Mouse (Mus musculus) retina, adult 2 months (tissue): ENCODE data around the gene Snrnp35.

ENCODE experiments used
- DNase-seq: peaks from one replicate; pipeline ENCODE4 v3.0.0-alpha.2; 2012; ENCODE audit warnings: low read depth, low spot score

Gene Snrnp35

GRCm38 (mm10) chr5:124462297-124463025, 20.5 kb upstream of the Snrnp35 start:
- DNase-seq = no peak

DNA sequence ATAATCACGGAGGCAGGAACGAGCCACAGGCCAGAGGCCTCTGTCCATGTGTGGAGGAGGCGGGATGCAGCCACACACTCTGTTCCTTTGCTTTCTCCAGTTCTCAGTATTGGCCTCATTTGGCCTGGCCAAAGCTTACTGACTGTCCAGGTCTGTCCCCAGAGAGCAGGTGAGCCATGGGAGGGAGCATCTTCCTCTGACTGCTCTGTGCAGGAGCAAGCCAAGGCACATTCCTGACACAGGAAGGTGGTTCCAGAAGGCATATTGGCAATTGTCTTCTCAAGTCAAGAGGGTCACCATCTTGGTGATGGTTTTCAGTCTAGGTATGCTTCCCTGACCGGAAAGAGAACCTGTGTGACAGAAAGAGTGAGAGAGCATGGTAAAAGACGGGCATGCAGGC, 19.5 kb upstream of the Snrnp35 start:
- DNase-seq = no peak

- DNase-seq = no peak
Observed at GRCm38 (mm10) chr5:124464905-124465304, 18.0 kb upstream of the Snrnp35 start.

- DNase-seq = no peak
Observed at GRCm38 (mm10) chr5:124467766-124468165, 15.2 kb upstream of the Snrnp35 start.

GRCm38 (mm10) chr5:124468365-124468764, 14.6 kb upstream of the Snrnp35 start:
- DNase-seq = no peak

DNA sequence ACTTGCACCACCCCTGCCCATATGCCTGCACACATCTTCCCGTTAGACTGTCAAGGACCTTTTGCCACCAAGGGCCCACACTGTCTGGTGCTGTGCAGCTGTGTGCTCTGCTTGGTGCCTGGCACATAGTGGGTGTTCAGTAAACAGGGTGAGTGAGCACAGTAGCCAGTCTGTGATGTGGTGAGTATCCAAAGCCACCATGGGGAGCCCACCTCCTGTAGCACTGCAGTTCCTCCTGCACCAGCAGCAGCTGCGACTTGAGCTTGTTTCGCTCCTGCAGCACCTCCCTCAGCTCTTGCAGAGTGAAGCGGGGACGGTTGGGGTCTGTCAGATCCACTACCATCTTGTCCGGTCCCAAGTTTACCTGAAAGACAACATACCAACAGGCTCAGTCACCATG, 13.4 kb upstream of the Snrnp35 start:
- DNase-seq = no peak

GRCm38 (mm10) chr5:124470591-124471171, 12.3 kb upstream of the Snrnp35 start:
- no peak for DNase-seq

DNA sequence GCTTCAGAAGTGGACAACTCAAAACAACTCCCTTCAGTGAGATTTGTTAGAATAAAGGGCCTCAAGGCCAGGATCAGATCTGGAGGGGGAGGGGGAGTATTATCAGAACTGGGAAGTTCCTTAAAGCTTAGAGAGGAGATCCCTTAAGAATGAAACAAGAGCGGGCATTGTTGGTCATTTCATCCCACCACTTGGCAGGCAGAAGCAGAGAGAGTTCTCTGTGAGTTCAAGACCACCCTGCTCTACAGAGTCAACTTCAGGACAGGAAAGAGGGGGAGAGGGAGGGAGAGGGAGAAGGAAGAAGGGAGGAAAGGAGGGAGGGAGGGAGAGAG, 4.1 kb upstream of the Snrnp35 start:
- no peak for DNase-seq

DNA sequence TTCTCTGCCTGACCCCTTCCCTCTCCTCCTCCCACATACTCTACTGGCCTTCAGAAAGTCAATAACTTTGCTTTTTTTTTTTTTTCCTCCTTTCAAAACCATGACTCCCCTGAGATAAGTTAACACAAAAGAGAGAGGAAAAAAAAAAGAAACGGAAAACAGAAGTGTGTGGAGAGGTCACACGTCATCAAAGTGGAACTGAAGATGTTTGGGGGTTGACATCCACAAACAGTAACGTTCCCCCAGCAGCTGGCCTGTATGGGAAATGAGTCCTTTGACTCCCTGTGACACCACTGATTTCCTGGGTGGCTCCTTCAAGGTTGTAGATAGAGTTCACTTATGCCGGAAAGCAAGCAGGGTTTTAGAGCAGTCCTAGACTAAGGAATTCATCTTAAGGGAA, 2.8 kb upstream of the Snrnp35 start:
- no peak for DNase-seq

DNA sequence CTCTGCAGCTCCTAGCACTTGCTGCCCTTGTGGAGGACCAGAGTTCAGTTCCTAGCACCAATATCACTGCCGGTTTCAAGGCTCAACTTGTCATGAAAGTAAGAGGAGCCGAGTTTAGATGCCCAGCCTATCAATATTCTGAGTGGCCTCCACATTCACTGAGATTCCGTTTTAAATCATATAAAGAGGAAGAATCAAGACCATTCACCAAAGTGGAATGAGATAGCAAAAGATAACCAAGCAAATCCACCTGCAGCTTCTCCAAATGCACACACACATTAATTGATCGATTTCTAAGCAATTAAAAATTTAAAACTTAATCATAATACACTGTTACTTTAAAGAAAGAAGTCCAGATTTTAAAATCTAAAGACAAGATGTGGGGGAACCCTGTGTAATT, 1.2 kb upstream of the Snrnp35 start:
- DNase-seq = no peak

DNA sequence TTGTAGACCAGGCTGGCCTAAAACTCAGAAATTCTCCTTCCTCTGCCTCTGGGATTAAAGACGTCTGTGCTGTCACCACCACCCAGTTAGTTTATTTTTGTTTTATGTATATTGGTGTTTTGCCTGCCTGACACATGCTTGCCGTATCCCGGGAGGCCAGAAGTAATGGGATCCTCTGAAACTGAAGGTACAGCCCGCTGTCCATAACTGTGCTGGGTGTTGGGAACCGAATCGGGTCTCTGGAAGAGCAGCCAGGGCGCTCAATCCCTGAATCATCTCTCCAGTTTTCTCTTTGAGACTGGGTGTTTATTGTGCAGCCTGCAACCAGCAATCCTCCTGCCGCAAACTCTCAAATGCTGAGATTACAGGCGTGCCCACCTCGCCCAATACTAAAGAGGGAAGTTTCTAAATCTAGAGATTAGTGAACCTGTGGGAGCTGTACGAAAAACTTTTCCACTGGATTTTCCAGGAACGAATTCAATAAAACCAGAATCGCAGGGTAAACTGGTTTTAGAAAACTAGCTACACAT, 433 bp upstream of the Snrnp35 start:
- no peak for DNase-seq

DNA sequence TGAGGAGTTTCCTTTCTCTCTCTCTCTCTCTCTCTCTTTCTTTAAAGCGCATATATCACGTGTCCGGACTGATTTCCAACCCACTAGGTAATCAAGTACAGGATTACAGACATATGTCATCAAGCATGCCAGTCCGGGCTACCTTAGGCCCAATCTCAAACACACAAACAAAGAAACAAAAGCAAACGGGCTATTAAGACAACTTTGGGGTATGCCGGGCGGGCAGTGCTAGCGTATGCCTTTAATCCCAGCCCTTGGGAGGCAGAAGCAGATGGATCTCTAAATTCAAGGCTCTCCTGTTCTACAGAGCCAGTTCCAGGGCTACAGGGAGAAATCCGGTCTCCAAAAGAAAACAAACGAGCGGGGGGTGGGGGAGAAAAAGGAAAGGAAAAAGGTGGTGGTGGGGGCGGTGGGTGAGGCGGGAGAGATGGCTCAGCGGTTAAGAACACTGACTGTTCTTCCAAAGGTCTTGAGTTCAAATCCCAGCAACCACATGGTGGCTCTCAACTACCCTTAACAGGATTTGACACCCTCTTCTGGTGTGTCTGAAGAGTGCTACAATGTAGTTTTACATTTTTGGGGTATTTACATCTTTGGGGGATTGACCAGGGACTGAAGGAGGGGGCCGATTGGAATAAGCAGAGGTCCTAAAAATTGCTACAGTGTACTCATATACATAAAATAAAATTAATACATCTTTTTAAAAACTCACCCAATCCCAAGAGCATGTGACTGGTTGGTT, 892 bp downstream of the Snrnp35 start:
- DNase-seq = no peak

GRCm38 (mm10) chr5:124485654-124486053, 2.7 kb downstream of the Snrnp35 start:
- no peak for DNase-seq

DNA sequence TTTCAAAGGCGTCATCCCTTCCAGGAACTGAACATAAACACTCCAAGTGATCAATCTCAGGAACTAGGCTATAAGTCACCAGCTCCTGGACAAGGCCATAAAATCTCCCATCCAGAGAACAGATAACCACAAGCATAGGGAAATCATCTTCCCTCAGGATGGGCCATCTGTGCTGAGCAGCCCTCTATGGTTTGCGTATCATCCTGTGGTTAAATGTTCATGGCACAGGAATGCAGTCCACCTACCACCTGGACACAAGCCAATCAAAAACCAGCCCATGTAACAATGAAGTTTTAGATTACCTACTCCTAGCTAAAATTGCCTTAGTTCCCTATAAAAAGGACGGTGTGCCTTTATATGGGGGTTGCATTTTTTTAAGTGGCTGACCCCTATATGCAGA, 6.0 kb downstream of the Snrnp35 start:
- DNase-seq = no peak

- DNase-seq = no peak
Observed at GRCm38 (mm10) chr5:124491732-124492131, 8.8 kb downstream of the Snrnp35 start.

DNA sequence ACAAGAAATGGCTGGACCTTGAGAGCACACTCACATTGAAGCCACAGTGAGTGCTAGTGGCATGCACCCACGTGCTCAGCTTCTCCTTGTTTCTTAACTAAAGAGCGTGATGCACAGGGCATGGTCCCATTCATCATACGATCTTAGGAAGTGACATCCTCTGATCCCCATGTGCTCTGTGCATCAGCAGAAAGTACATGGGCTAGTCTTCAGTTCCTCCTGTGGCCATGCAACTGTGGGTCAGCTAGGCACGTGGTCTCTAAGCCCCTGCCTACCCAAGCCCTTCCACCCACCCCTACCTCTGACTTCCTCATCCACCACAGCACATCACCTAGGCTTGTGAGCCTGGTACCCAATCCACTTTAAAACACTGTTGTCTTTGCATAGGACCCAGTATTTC, 9.7 kb downstream of the Snrnp35 start:
- no peak for DNase-seq

GRCm38 (mm10) chr5:124493455-124493854, 10.5 kb downstream of the Snrnp35 start:
- DNase-seq = no peak

GRCm38 (mm10) chr5:124495547-124495946, 12.6 kb downstream of the Snrnp35 start:
- no peak for DNase-seq

GRCm38 (mm10) chr5:124496614-124497514, 13.9 kb downstream of the Snrnp35 start:
- DNase-seq = no peak

DNA sequence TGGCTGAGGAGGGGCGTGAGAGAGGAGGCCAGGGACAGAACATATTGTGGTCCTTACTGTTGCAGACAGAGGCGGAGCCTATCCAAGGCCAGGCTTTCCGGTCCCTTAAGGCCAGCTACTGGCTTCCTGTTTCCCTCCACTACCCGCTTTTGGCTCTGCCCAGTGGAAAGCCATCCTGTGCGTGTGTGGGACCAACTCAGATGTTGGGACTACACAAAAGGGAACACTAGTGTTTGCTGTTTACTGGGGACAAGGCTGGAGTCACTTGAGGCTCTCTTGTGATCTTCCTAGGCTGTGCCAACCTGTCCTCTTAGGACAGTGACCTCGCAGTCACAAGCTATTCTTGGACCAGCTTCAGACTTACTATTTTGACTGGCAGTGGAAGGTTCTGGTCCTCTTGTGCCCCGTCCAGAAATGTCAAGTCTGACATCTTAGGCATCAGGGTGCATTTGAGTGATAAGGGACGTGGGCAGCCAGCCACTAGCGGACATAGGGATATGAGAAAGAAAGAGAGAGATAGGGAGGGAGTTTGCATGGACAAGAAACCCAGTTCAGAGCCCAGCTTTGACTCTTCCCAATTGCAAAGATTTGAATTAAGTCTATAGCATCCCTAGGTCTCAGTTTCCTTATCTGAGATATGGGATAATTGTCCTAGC, 15.4 kb downstream of the Snrnp35 start:
- no peak for DNase-seq

DNA sequence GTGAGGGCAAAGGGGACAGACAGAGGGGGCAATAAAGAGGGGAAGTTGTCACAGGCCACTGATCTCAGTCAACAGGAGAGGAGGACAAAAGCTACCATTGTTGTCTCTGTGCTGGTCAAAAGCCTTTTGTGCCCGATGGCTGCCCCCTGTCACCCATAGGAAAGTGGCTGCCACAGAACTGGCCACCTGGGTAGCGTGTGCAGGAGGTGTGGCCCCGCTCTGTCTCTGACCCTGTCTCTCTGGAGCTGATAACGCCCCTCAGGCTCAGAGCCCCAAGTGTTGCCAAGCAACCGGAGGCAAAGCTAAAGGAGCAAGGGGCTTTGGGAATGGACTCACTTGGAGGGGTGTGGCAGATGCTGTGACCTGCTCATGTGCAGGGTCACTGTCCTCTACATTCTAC, 16.1 kb downstream of the Snrnp35 start:
- no peak for DNase-seq
